8 mouse cellular contexts compared by ENCODE assay signal in the genomic region with DNA sequence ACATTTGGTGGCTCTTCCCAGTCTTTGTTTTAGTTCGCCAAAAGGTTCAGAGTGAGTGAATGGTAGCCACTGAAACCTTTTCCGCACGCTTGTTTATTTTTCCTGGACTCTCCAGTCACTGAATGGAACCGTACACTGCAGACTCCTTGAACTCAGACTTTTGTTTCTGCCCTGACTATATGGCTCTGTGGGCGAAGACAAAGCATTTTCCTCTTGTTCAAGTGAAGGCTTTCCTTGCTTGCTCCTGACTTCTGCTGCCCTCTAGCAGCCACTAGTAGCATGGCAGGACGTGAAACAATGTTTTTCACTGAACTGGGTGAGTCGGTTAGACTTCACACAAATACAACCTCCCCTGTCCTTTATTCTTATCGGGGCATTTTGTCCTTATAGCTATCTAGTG.
A peak's percentile ranks its signal among the peaks of the same experiment; 100 is the strongest.
DNase-seq lines count a peak whose midpoint lies in the region; ATAC-seq and TF ChIP-seq lines count a peak whose summit lies in the region.

No protein-coding gene starts in this region.

- peak; percentile 74 for ATAC-seq in Patski
- no peak for ATAC-seq in monocyte, adult 5-6 weeks (replicated peaks; ENCODE audit: insufficient number of reproducible peaks, low FRiP score, low TSS enrichment, poor library complexity, severe bottlenecking)

- no peaks in the 10 kb centered on the region for H3K4me1 ChIP-seq in lung, adult 2 months (ENCODE audit: control insufficient read depth, insufficient read depth, low read length)

- 18% methylated on average over 8 of the region's 8 CpGs for WGBS in lung, adult 2 months

- POLR2A ChIA-PET in Patski (lab: Charles Lee) = no interaction called here

- peak; percentile 75 for TF ChIP-seq CTCF in Patski (IDR thresholded peaks at IDR 0.05)
- TF ChIP-seq CTCF in lung, adult 2 months (IDR thresholded peaks at IDR 0.05; ENCODE audit: insufficient read depth, low read length) = peak; percentile 54

- no peak overlapping the region for H3K4me3 ChIP-seq in lung, adult 2 months (replicated peaks; ENCODE audit: extremely low read depth, low read depth, low read length)

- TF ChIP-seq POLR2A in lung, adult 2 months (IDR thresholded peaks at IDR 0.05; ENCODE audit: borderline replicate concordance, extremely low read depth, low read depth, low read length) = no peak

- in situ Hi-C loops in Patski (cut with MboI; ENCODE audit: low pct_unique_long_range_greater_than_20kb) = loop anchor here (25.0 kb wide), 1 partner anchor 469 kb away; no protein-coding TSS in a partner anchor

- peak; percentile 26 to 32 for DNase-seq in B cell, adult 2 months
- DNase-seq in Patski (ENCODE audit: low read depth, low spot score) = no peak
- DNase-seq in cerebellum, adult 9-11 months = peak; percentile 12
- DNase-seq in frontal cortex, postnatal 14 days (ENCODE audit: low spot score in 2 of 2) = peak; percentile 10 to 29
- DNase-seq in layer of hippocampus, adult 11-12 months (ENCODE audit: low spot score) = peak; percentile 35
- DNase-seq in lung, adult 2 months = peak; percentile 7
- peak; percentile 3 for DNase-seq in ovary, adult 18-20 months (ENCODE audit: low spot score)

- CTCF ChIA-PET in Patski (lab: Charles Lee) = no interaction called here

- peaks cover 35% of the 10 kb centered on the region for H3K27me3 ChIP-seq in Patski
